Mouse (Mus musculus) ovary, adult 2 months (tissue): Measurements from ENCODE around the gene Pwp2. TPM values are rescaled to one million over a fixed set of nuclear protein-coding genes. Genes with fewer than 3 reads are reported as not detected.

Experiments used
- polyA plus RNA-seq: library from polyadenylated mRNA; depleted of rRNA; stranded (reverse); fragments of >200 nt; gene quantifications from 2 replicates; pipeline ENCODE4 v1.2.3, GENCODE M21; 2012; rRNA removed

Gene Pwp2
- 16.8 and 17.9 TPM in 2 replicates for polyA plus RNA-seq

DNA sequence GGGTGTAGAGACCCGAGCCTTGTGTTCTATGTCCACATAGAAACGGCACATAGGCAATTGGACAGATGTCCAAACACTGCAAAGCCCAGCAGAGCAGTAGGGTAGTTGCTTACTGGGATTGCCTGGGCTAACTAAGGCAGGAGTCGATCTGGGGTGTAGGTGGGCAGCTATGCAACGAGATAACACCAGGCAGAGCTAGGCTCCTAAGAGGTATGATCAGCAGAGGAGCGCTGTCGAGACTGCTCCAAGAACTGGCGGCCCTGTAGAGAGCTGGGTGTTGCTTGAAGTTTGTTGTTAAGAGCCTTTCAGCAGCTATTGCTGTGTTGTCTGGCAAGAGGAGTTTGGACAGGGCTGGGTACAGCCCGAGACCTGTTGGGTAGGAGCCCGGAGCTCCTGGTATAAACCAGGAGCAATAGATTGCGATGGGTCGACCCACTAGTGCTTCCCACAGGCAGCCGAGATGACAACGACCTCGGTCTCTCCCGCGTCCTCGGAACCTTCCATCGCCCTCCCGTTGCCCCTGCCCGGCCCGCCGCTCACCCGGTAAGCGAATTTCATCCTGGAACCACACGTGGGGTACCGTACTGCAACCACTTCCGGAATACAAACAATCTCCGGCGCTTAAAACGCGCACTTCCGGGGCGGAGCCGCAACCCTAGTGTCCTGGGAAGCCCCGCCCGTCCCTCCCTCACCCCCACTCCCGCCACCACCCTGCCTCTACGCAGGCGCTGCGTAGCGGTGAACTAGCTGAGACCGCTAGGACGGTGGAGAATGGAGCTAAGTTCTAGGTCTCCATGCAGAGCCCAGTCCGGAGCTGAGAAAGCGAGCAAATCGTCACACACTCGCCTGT, at the start of gene Pwp2:
Pwp2 (minus strand) TSS at position 619 of the 850 bp plus-strand sequence.

DNA sequence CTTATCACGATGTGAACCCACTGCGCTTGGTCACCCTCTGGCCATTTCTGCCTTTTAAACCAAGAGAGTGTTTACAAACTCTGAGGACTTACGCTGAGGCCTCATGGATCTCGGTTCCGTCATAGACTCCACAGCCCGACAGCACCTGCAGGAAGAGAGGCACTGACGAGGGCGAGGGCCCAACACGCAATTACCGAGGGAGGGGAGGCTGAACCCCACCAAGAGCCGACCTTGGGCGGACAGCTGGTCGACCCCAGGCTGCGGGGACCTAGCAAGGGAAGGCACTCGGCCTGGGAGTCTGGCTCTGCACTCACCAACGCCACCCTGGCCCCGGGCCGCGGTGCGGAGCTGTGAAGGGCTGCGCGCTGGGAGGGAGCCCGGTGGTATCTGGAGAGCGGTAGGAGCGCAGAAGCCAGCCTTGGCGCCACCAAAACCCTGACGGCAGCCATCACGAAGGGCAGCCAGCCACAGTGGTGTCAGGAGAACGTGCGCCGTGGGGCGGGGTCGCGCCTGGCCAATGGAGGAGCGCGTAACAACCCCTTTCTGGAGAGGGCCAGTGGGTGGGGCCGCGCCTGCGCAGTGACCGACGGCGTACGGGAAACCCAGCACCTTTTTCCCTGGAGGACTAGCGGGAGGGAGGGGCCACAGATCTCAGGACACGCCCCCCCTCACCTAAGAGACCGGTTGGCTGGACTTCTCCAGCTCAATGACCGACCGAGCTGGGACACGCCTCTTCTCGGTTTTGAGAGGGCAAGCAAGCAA, 15.5 kb downstream of the Pwp2 start, which contains the start of gene D10Jhu81e:
D10Jhu81e (minus strand) TSS at position 502 of the 762 bp plus-strand sequence.

Other genes starting within 250 kb of the Pwp2 start
- gene Trpm2, start 214.6 kb downstream of the Pwp2 start, polyA plus RNA-seq, result 1.5 and 1.6 TPM in 2 replicates
- 104 and 111 TPM in 2 replicates for gene 1810043G02Rik, start 206.6 kb downstream of the Pwp2 start, polyA plus RNA-seq
- 168 and 197 TPM in 2 replicates for gene Pfkl, start 175.1 kb downstream of the Pwp2 start, polyA plus RNA-seq
- gene Dnmt3l, start 143.2 kb downstream of the Pwp2 start, polyA plus RNA-seq, result 2.7 and 3.3 TPM in 2 replicates
- gene Aire, start 141.5 kb downstream of the Pwp2 start, polyA plus RNA-seq, result 3.6 TPM in 2 replicates
- 29.7 and 41.0 TPM in 2 replicates for gene Icosl, start 115.8 kb downstream of the Pwp2 start, polyA plus RNA-seq
- 190 and 196 TPM in 2 replicates for gene D10Jhu81e, start 15.4 kb downstream of the Pwp2 start, polyA plus RNA-seq
- gene Trappc10, start 59.5 kb upstream of the Pwp2 start, polyA plus RNA-seq, result 61.7 and 63.2 TPM in 2 replicates
- gene Agpat3, start 167.3 kb upstream of the Pwp2 start, polyA plus RNA-seq, result 275 and 338 TPM in 2 replicates
- gene Rrp1, start 227.9 kb upstream of the Pwp2 start, polyA plus RNA-seq, result 108 and 109 TPM in 2 replicates
- 21.9 and 33.3 TPM in 2 replicates for gene Cstb, start 240.5 kb upstream of the Pwp2 start, polyA plus RNA-seq